ENCODE assay signal across 20 mouse cellular contexts in genomic region chr1:185268675-185269074, GRCm38 (mm10).
DNase-seq lines count a peak whose midpoint lies in the region; ATAC-seq lines count a peak whose summit lies in the region.
"Had no signal": no experiment of that assay in that cellular context is flagged by ENCODE, and none has a peak within 500 bp of the region (broad histone marks: within the 10 kb centered on the region; RNA-seq: fewer than 3 reads in every experiment).

No protein-coding gene starts in this region.

- H3K27me3 ChIP-seq in forebrain, embryonic 11.5 days (ENCODE audit: control insufficient read depth, insufficient read depth, low read length), result no peaks in the 10 kb centered on the region
- no peaks in the 10 kb centered on the region for H3K27me3 ChIP-seq in forebrain, embryonic 10.5 days (ENCODE audit: poor library complexity, severe bottlenecking)
- no peaks in the 10 kb centered on the region for H3K27me3 ChIP-seq in liver, embryonic 15.5 days
- H3K27me3 ChIP-seq in liver, embryonic 11.5 days (replicated peaks; ENCODE audit: control insufficient read depth, insufficient read depth, low read length), result no peaks in the 10 kb centered on the region
- no peaks in the 10 kb centered on the region for H3K27me3 ChIP-seq in liver, embryonic 16.5 days (ENCODE audit: control insufficient read depth, insufficient read depth, low read depth, low read length)
- H3K27me3 ChIP-seq in midbrain, embryonic 13.5 days, result no peaks in the 10 kb centered on the region
- H3K27me3 ChIP-seq: forebrain, embryonic 15.5 days; heart, embryonic 15.5 days; Patski had no signal

- WGBS in forebrain, embryonic 11.5 days, result 86% methylated on average over 4 of the region's 4 CpGs
- 88% methylated on average over 4 of the region's 4 CpGs for WGBS in forebrain, embryonic 10.5 days
- 72% methylated on average over 4 of the region's 4 CpGs for WGBS in liver, embryonic 15.5 days (ENCODE audit: insufficient replicate concordance)
- WGBS in liver, embryonic 11.5 days, result 82% methylated on average over 4 of the region's 4 CpGs
- WGBS in liver, embryonic 16.5 days (ENCODE audit: insufficient replicate concordance), result 68% methylated on average over 4 of the region's 4 CpGs
- WGBS in midbrain, embryonic 13.5 days, result 85% methylated on average over 4 of the region's 4 CpGs

- H3K27ac ChIP-seq in forebrain, embryonic 11.5 days (ENCODE audit: low read depth, low read length), result no peak overlapping the region
- H3K27ac ChIP-seq in forebrain, embryonic 10.5 days, result no peak overlapping the region
- no peak overlapping the region for H3K27ac ChIP-seq in liver, embryonic 15.5 days (replicated peaks)
- H3K27ac ChIP-seq in liver, embryonic 11.5 days (ENCODE audit: low read depth, low read length), result no peak overlapping the region
- no peak overlapping the region; the same call in 1 of the 2 replicates for H3K27ac ChIP-seq in liver, embryonic 16.5 days (ENCODE audit: low read length)
- H3K27ac ChIP-seq in midbrain, embryonic 13.5 days, result no peak overlapping the region
- H3K27ac ChIP-seq: embryonic facial prominence, embryonic 10.5 days; forebrain, embryonic 15.5 days; heart, adult 2 months; heart, embryonic 15.5 days; hindbrain, embryonic 14.5 days had no signal

- H3K9me3 ChIP-seq in forebrain, embryonic 11.5 days (ENCODE audit: control insufficient read depth, low read length), result no peaks in the 10 kb centered on the region
- H3K9me3 ChIP-seq in forebrain, embryonic 10.5 days, result no peaks in the 10 kb centered on the region
- no peaks in the 10 kb centered on the region for H3K9me3 ChIP-seq in liver, embryonic 15.5 days (replicated peaks)
- no peaks in the 10 kb centered on the region for H3K9me3 ChIP-seq in liver, embryonic 11.5 days (ENCODE audit: control insufficient read depth, low read length)
- no peaks in the 10 kb centered on the region for H3K9me3 ChIP-seq in liver, embryonic 16.5 days (replicated peaks; ENCODE audit: control insufficient read depth, low read length)
- H3K9me3 ChIP-seq in midbrain, embryonic 13.5 days, result no peaks in the 10 kb centered on the region; the same call in 1 of the 2 replicates
- H3K9me3 ChIP-seq: embryonic facial prominence, embryonic 10.5 days; forebrain, embryonic 15.5 days; heart, embryonic 15.5 days had no signal

- H3K4me3 ChIP-seq in forebrain, embryonic 11.5 days (ENCODE audit: low read depth, low read length), result no peak overlapping the region
- no peak overlapping the region for H3K4me3 ChIP-seq in forebrain, embryonic 10.5 days
- H3K4me3 ChIP-seq in liver, embryonic 15.5 days (replicated peaks), result no peak overlapping the region
- H3K4me3 ChIP-seq in liver, embryonic 11.5 days (ENCODE audit: low read depth, low read length), result no peak overlapping the region
- H3K4me3 ChIP-seq in liver, embryonic 16.5 days (ENCODE audit: low read depth, low read length), result no peak overlapping the region
- H3K4me3 ChIP-seq in midbrain, embryonic 13.5 days (replicated peaks), result no peak overlapping the region
- H3K4me3 ChIP-seq: embryonic facial prominence, embryonic 10.5 days; forebrain, embryonic 15.5 days; heart, adult 2 months; heart, embryonic 15.5 days had no signal

- H3K4me2 ChIP-seq in forebrain, embryonic 11.5 days (ENCODE audit: low read depth, low read length, severe bottlenecking), result no peak overlapping the region
- H3K4me2 ChIP-seq in liver, embryonic 15.5 days, result no peak overlapping the region
- H3K4me2 ChIP-seq in liver, embryonic 11.5 days, result no peak overlapping the region
- no peak overlapping the region for H3K4me2 ChIP-seq in liver, embryonic 16.5 days (ENCODE audit: low read depth, low read length)
- no peak overlapping the region for H3K4me2 ChIP-seq in midbrain, embryonic 13.5 days (replicated peaks)
- H3K4me2 ChIP-seq: forebrain, embryonic 15.5 days; heart, embryonic 11.5 days; heart, embryonic 15.5 days; hindbrain, embryonic 14.5 days had no signal

- peak; percentile 7 for DNase-seq in forebrain, embryonic 11.5 days (ENCODE audit: low spot score)
- DNase-seq in forebrain, embryonic 10.5 days (ENCODE audit: extremely low spot score, low spot score), result no peak
- no peak for DNase-seq in liver, embryonic 11.5 days (ENCODE audit: low spot score)
- no peak for DNase-seq in layer of hippocampus, postnatal 25 days (ENCODE audit: extremely low spot score in 1 of 2, low spot score in 1 of 2)
- DNase-seq: adrenal gland, postnatal 14 days; cerebellum, adult 2 months; cerebellum, postnatal 10 days; gastrocnemius, postnatal 10 days; heart, adult 2 months; heart, postnatal 14 days had no signal

- peaks cover 4% of the 10 kb centered on the region; the same call in 1 of the 2 replicates for H3K36me3 ChIP-seq in forebrain, embryonic 11.5 days (ENCODE audit: control insufficient read depth, insufficient read depth, low read length)
- peaks cover 82% of the 10 kb centered on the region for H3K36me3 ChIP-seq in forebrain, embryonic 10.5 days (replicated peaks)
- peaks cover 76% of the 10 kb centered on the region for H3K36me3 ChIP-seq in liver, embryonic 15.5 days (replicated peaks)
- H3K36me3 ChIP-seq in liver, embryonic 11.5 days (ENCODE audit: control insufficient read depth, insufficient read depth, low read length), result peaks cover 34% of the 10 kb centered on the region
- peaks cover 30% of the 10 kb centered on the region for H3K36me3 ChIP-seq in liver, embryonic 16.5 days (ENCODE audit: control insufficient read depth, insufficient read depth)
- H3K36me3 ChIP-seq in midbrain, embryonic 13.5 days, result peaks cover 75% of the 10 kb centered on the region

- H3K4me1 ChIP-seq in forebrain, embryonic 11.5 days (replicated peaks; ENCODE audit: control insufficient read depth, insufficient read depth, low read length), result no peaks in the 10 kb centered on the region
- H3K4me1 ChIP-seq in forebrain, embryonic 10.5 days, result no peaks in the 10 kb centered on the region
- no peaks in the 10 kb centered on the region for H3K4me1 ChIP-seq in liver, embryonic 15.5 days (replicated peaks)
- H3K4me1 ChIP-seq in liver, embryonic 11.5 days (replicated peaks; ENCODE audit: control insufficient read depth, insufficient read depth, low read length), result no peaks in the 10 kb centered on the region
- no peaks in the 10 kb centered on the region; the same call in 1 of the 2 replicates for H3K4me1 ChIP-seq in liver, embryonic 16.5 days (ENCODE audit: control insufficient read depth, low read depth, low read length)
- no peaks in the 10 kb centered on the region for H3K4me1 ChIP-seq in midbrain, embryonic 13.5 days (replicated peaks)
- H3K4me1 ChIP-seq: embryonic facial prominence, embryonic 10.5 days; forebrain, embryonic 15.5 days; heart, embryonic 15.5 days had no signal

- no peak for ATAC-seq in forebrain, embryonic 11.5 days (replicated peaks; ENCODE audit: low FRiP score)
- ATAC-seq in liver, embryonic 15.5 days (ENCODE audit: insufficient read depth), result peak; percentile 41; the same call in 1 of the 2 replicates
- ATAC-seq in liver, embryonic 11.5 days (replicated peaks; ENCODE audit: low FRiP score), result no peak
- peak; percentile 51; the same call in 1 of the 2 replicates for ATAC-seq in liver, embryonic 16.5 days (ENCODE audit: low read depth)
- no peak for ATAC-seq in midbrain, embryonic 13.5 days
- ATAC-seq: activated CD4-positive, CD25-positive, alpha-beta regulatory T cell, adult 4 months; forebrain, embryonic 15.5 days; Patski had no signal

- no peak overlapping the region for H3K9ac ChIP-seq in forebrain, embryonic 11.5 days (ENCODE audit: low read length)
- no peak overlapping the region for H3K9ac ChIP-seq in liver, embryonic 15.5 days
- no peak overlapping the region for H3K9ac ChIP-seq in liver, embryonic 11.5 days (ENCODE audit: low read depth, low read length)
- H3K9ac ChIP-seq in liver, embryonic 16.5 days (ENCODE audit: low read depth, low read length), result no peak overlapping the region
- H3K9ac ChIP-seq in midbrain, embryonic 13.5 days (replicated peaks), result no peak overlapping the region
- H3K9ac ChIP-seq: forebrain, embryonic 15.5 days; heart, embryonic 15.5 days; hindbrain, embryonic 14.5 days had no signal

Comparison
In these comparisons a context has a peak if more than half of its experiments do, and no peak if none do; other contexts are left out.
1. ATAC-seq: peak in liver, embryonic 15.5 days (single experiment) and liver, embryonic 16.5 days (single experiment); none in forebrain, embryonic 11.5 days (single experiment), liver, embryonic 11.5 days (single experiment) and midbrain, embryonic 13.5 days (single experiment).